Mouse (Mus musculus): Measurements from ENCODE around the gene Daw1.
A peak's percentile ranks its signal among the peaks of the same experiment; 100 is the strongest.

Daw1 gene

DNA sequence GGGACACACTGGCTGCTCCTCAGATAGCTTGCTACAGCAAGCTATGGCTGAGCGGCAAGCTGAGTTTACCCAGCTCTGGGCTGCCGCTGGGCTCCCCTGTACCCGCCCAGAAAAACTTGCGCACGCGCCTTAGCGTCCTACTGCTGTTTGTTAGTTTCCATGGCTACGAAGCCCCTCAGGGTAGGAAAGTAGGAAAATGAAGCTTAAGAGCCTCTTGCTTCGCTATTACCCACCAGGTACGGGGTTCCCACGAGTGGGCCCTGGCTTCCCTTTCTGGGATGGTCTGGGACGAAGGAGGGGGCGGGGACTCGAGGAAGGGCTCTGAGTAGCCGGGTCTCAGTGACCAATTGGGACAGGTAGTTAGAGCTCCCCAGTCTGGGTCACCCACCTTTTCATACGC is at the start of gene Daw1:
TSS of gene Daw1 (plus strand) at position 150 of the 400 bp plus-strand sequence.
- DNase-seq, result peak; percentile 79

DNA sequence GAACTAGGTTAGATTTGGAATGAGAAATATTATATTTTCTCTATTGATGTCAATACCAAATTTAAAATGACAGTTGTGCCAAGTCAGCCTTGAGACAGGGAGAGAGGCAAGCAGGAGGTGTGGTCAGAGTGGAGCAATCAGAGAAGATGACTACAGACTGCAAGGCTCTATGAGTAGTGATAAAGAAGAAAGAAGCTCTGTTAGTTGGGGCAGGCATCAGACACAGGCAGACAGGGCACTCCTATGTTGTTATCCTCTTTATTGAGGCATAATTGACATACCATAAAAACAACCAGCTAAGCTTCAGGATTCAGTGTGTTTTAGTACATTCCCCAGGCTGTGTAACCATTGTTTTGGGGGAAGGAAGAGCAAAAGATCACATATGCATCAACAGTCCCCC is 48.6 kb upstream of the Daw1 start:
- DNase-seq, result no peak

GRCm38 (mm10) chr1:83111726-83112125 is 47.8 kb upstream of the Daw1 start:
- DNase-seq, result no peak

DNA sequence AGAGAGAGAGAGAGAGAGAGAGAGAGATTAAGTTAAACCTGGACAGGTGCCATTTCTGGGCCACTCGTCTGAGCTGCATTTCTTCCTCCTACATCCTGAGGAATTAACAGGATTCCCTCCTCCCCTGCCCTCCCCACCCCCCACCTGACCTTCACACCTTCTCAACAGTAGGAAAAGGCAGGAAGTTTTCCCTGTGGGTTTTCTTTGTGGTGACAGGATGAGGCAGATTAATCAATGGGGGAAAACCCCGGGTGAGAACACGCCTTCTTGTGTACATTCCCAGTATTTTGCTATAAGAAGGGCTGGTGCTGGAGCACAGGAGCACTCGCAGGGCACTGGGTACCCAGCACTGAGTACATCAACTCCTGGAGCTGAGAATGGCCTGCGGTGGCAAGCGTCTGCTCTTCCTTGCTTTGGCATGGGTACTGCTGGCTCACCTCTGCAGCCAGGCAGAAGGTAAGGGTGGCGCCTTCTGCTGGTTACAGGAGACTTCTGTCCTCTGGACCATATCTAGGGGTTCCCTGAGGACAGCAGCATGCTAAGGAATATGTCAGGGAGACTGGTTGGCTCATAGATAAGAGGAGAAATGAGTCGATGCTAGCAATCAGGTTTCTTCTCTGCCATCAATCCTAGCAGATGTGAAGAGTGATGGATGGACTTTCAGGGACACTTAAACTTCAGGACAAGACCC is 43.0 kb upstream of the Daw1 start, which contains the start of gene Ccl20:
TSS of gene Ccl20 (plus strand) at position 320 of the 691 bp plus-strand sequence.
- no peak for DNase-seq

- DNase-seq, result no peak
Observed at GRCm38 (mm10) chr1:83117217-83117616, 42.3 kb upstream of the Daw1 start.

DNA sequence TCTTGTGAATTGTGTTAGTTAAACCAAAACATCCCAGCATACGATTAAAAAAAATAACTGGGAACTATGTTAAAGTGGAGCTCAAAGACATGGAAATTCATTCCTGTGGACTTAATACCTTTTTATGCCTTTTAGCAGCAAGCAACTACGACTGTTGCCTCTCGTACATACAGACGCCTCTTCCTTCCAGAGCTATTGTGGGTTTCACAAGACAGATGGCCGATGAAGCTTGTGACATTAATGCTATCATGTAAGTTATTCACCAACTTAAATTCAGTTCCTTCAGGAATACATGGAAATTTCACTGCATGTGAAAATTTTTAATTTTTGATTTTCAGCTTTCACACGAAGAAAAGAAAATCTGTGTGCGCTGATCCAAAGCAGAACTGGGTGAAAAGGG is 41.9 kb upstream of the Daw1 start:
- DNase-seq, result no peak

GRCm38 (mm10) chr1:83119903-83120302 is 39.6 kb upstream of the Daw1 start:
- no peak for DNase-seq

- DNase-seq, result no peak
Observed at GRCm38 (mm10) chr1:83120312-83120711, 39.2 kb upstream of the Daw1 start.

DNA sequence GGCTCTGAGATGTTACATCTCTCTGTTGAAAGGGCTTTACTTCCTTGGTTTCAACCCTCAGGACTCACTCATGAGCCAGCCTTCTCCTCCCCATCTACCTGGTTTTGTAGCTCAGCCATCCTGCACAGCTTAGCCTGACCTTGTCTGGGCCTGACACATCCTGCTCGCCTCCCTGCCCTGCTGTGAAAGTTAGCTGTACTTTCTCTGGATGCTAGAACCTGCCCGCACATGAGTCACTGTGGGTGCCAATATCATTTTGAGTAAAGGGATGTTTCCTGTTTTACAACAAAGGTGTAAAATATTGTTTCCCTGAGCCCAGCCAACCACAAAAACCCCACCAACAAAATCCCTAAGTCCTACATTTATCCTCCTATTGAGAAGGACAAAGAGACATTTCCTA is 36.4 kb upstream of the Daw1 start:
- DNase-seq, result no peak

DNA sequence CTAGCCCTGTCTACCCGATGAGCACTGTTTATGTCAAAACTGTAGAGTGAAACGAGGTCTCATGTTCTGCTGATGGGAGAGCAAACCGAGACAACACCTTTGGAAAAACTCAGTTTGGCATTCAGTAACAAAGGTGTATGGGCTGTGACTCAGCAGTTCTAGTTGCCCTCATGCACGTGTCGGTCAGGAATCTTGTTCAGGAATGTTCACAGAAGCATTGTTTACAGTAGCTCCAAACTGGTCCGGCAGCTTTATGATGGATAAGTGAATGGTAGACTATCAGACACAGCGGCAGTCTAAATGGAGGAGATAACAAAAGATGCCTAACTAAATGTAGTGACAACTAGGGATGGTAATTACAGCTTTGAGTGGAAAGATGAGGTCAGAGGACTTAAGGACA is 23.7 kb upstream of the Daw1 start:
- no peak for DNase-seq

DNA sequence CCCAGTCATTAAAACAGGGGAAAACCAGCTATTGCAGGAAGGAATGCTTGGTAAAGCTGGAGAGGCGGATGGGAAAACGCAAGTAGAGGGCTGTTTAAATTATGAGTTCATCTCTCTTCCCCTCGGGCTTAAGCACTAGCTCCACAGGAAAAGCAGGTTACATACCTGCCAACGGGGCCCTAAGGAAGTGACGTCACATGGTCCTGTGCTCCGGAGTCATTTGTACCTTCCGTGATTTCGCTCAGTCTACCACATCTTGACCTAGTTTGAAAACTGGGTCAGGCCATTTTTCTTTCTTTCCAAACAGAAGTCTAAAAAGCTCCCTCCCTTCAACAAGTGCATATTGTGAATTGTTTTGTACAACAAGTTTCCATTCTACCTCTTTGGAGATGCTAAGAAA is 21.7 kb upstream of the Daw1 start:
- no peak for DNase-seq

DNA sequence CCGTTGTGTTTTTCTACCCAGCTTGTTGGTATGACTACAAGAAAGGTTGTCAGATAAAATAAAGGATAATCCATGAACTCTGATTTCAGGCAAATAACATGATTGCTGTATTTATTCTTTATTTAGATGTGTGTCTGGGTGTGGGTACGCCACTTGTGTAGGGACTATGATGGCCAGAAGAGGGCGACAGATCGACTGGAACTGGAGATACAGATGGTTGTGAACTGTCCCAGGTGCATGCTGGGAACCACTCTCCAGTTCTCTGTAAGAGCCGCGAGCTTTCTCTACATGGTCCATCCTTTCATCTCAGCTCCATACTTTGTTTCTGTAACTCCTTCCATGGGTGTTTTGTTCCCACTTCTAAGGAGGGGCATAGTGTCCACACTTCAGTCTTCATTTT is 20.8 kb upstream of the Daw1 start:
- DNase-seq, result no peak

- DNase-seq, result no peak
Observed at GRCm38 (mm10) chr1:83141510-83141909, 18.0 kb upstream of the Daw1 start.

- DNase-seq, result no peak
Observed at GRCm38 (mm10) chr1:83142055-83142454, 17.5 kb upstream of the Daw1 start.

DNA sequence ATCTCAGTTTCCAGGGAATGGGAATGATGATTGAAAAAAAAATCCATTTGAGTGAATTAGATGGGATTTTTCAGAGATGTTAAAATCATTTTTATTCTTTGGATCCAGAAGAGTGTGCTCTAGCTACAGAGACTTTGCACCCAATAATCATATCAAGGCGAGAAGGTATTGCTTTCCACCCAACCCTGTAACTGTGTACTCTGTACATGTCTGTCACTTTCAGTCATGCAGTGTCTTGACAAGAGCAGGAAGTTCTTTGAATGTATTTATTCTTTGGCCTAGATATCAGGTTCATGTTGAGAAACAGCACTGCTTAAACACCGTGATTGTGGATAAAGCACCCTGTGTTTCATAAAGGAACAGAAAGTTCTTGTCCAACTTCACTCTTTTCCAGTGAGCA is 13.0 kb upstream of the Daw1 start:
- no peak for DNase-seq

DNA sequence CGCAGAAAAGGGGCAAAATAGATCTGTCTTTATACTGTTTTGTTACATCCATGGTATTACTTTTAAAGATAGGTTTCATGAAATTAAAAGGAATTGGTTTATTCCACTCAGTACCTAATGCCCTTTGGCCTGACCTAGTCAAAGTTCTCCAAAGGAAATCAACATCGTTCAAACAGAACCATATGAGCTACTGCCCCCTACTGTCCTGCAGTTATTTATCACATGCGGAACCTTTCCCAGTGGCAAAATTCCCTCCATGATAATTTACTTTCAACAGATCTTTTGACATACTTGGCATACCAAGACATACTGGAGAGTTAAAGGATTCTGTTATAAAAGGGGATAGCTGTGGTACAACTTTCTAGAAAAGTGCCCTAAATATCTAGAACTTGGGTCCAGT is 9.3 kb upstream of the Daw1 start:
- no peak for DNase-seq

DNA sequence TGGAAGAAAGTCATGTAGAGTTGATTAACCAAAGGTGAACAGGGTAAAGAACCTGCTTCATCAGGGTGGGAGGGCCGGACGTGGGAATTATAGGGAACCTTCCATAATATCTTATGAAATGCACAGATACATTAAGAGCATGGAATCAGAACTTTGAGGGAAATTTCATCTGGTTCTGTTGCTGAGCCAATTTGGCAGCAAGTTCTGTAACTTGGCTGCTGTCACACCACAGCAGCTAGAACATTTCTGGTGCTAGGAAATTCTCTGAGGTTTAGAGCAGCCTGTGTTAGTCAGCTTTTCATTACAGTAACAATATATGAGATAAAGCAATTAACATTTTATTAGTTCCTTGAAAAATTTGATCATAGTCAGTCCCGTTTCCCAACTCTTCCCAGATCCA is 6.6 kb upstream of the Daw1 start:
- no peak for DNase-seq

DNA sequence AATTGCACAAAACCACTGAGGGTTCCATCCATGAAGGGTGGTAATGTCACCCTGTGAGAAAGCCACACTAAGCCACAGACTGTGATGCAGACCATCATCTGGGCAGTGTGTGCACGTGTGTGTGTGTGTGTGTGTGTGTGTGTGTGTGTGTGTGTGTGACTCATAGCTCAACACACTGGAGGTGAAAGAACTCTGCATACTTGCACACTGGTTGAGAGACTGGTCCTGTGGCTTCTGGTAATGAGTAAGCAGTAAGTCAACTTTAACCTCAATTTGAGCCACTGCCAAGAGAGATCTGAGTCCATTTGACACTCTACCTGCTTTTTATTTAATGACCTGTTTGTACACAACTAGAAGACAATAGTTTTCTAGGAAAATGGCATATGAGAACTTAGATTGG is 2.7 kb upstream of the Daw1 start:
- no peak for DNase-seq

DNA sequence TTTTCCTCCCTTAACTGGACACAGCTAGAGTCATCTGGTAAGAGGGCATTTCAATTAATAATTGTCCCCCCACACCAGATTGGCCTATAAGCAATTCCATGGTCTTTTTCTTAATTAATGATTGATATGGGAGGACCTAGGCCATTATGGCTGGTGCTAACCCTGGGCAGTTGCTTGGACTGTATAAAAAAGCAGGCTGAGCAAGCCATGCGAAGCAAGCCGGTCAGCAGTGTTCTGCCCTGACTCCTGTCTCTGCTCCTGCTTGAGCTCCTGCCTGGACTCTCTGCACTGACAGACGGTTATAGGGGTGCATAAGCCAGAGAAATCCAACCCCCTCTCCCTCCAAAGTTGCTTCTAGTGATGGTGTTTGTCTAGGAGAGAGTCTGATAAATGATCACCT is 2.1 kb downstream of the Daw1 start:
- no peak for DNase-seq

GRCm38 (mm10) chr1:83164027-83164426 is 4.5 kb downstream of the Daw1 start:
- DNase-seq, result no peak

- DNase-seq, result no peak
Observed at GRCm38 (mm10) chr1:83169158-83169557, 9.6 kb downstream of the Daw1 start.

- DNase-seq, result no peak
Observed at GRCm38 (mm10) chr1:83175985-83176384, 16.4 kb downstream of the Daw1 start.

- DNase-seq, result no peak
Observed at GRCm38 (mm10) chr1:83179531-83179930, 20.0 kb downstream of the Daw1 start.

DNA sequence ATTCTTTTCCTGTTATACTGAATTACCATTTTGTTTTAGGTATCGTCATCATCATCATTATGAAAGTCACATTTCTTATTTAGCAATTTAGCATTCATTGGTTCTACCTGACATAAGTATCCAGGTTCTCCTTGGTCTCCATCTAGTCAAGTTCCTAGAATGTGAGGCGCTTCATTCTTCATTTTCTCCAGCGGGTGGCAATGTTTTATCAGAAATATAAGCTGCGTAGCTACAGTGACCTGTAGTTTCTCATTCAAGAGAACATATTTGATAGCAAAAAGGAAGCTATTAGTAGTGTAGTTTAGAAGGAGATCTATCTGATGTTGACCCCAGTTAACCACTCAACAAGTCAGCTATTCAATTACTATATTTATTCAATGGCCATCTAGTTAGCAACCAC is 21.9 kb downstream of the Daw1 start:
- no peak for DNase-seq

- peak; percentile 67 for DNase-seq
Observed at GRCm38 (mm10) chr1:83187154-83187553, 27.6 kb downstream of the Daw1 start.

Data from right cerebral cortex, postnatal 14 days (tissue).